Mouse (Mus musculus) G1E (cell line): ENCODE data around the gene Prdm16.

Experiments used
- CTCF ChIP-seq: IDR thresholded peaks from 2 replicates; pipeline ENCODE4 v1.5.1; 2012; ENCODE audit warnings: low read depth, low read length, inconsistent platforms, mixed read lengths
- TAL1 ChIP-seq: conservative IDR thresholded peaks from 2 replicates; pipeline ENCODE4 v1.6.1; 2012; ENCODE audit warnings: low read depth, low read length, inconsistent platforms, mixed read lengths

DNA sequence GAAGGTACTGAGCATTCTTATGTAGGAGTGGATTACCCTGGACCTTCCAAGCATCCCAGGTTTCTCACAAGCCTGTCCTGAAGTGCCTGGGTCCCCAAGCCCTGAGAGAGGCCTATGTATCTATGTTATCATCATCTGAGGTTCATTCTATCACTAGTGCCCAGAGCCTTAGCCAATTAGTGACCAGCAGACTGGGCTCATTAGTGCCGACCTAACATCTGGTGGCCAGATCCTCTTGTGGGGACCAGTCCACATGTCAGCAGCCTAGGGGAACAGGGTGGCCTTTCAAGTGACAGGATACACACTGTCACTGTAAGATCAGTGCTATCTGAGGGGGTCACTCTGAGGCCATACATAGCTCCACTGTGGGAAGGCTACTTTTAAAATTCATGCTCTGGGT, 35.4 kb upstream of the Prdm16 start:
- TF ChIP-seq CTCF (no peak), TAL1 (no peak)
